Mouse (Mus musculus): ENCODE data around the gene Sfmbt2.

GRCm38 (mm10) chr2:10335037-10335608, 35.2 kb upstream of the Sfmbt2 start:
- TF ChIP-seq CTCF (IDR thresholded peaks at IDR 0.05; ENCODE audit: low read depth, low read length) (no peak), GATA2 (IDR thresholded peaks at IDR 0.05; ENCODE audit: borderline replicate concordance, low read depth, low read length) (no peak), GATA1 (IDR thresholded peaks at IDR 0.05; ENCODE audit: borderline replicate concordance, low read length) (no peak), TAL1 (conservative IDR thresholded peaks at IDR 0.05; ENCODE audit: low read depth, low read length) (no peak)

All from G1E (cell line).